Mouse (Mus musculus) intestine, embryonic 14.5 days (tissue): ENCODE measurements at regions not wholly inside any gene's neighbourhood (a gene's known extent, or its start where the extent isn't known, plus 50 kb on each side); places are given as distances from the start of the nearest gene placed in this dataset.

Experiments used
- ATAC-seq: fragments of 200-750 bp; cut with Nextera tagmentation; replicated peaks from 2 replicates; pipeline ENCODE4 v1.8.0; 2017; ENCODE audit warnings: low read depth, moderate number of reproducible peaks, moderate TSS enrichment, moderate library complexity; ENCODE audit not compliant: low FRiP score, low TSS enrichment
- DNase-seq: peaks from one replicate; pipeline ENCODE4 v3.0.0-alpha.2; 2018; ENCODE audit warnings: low spot score
- H3K27ac ChIP-seq: fragments of 300-500 bp; sonication (generic); 2 replicates; pipeline ENCODE4 v1.5.1; 2014; ENCODE audit warnings: low read depth, mild to moderate bottlenecking, control low read depth
- H3K27me3 ChIP-seq: fragments of 300-500 bp; sonication (generic); replicated peaks from 2 replicates; pipeline ENCODE4 v1.6.1; 2014; ENCODE audit warnings: low read length, control low read depth; ENCODE audit not compliant: control insufficient read depth, insufficient read depth
- H3K36me3 ChIP-seq: fragments of 300-500 bp; sonication (generic); 2 replicates; pipeline ENCODE4 v1.6.1; 2014; ENCODE audit warnings: low read length, control low read depth; ENCODE audit not compliant: control insufficient read depth, insufficient read depth
- H3K4me1 ChIP-seq: fragments of 300-500 bp; sonication (generic); replicated peaks from 2 replicates; pipeline ENCODE4 v1.6.1; 2014; ENCODE audit warnings: low read length, control low read depth, mixed read lengths; ENCODE audit not compliant: control insufficient read depth, insufficient read depth
- H3K4me2 ChIP-seq: fragments of 300-500 bp; sonication (generic); 2 replicates; pipeline ENCODE4 v1.6.1; 2014; ENCODE audit warnings: low read length
- H3K4me3 ChIP-seq: fragments of 300-500 bp; sonication (generic); 2 replicates; pipeline ENCODE4 v1.5.1; 2014; ENCODE audit warnings: low read depth, low read length, control low read depth, mixed read lengths
- H3K9ac ChIP-seq: fragments of 300-500 bp; sonication (generic); 2 replicates; pipeline ENCODE4 v1.6.1; 2014; ENCODE audit warnings: mild to moderate bottlenecking, low read length
- H3K9me3 ChIP-seq: fragments of 300-500 bp; sonication (generic); 2 replicates; pipeline ENCODE4 v1.6.1; 2016; ENCODE audit warnings: low read length, control low read depth; ENCODE audit not compliant: control insufficient read depth
- WGBS: fragments of 180-500 bp; shearing (Covaris S2); extraction: QIAGEN DNeasy Blood & Tissue Kit; methylation state at CpG from one replicate; pipeline ENCODE4 v1.1.7; 2014; 5-methylcytosine and 5-hydroxymethylcytosine counted together

DNA sequence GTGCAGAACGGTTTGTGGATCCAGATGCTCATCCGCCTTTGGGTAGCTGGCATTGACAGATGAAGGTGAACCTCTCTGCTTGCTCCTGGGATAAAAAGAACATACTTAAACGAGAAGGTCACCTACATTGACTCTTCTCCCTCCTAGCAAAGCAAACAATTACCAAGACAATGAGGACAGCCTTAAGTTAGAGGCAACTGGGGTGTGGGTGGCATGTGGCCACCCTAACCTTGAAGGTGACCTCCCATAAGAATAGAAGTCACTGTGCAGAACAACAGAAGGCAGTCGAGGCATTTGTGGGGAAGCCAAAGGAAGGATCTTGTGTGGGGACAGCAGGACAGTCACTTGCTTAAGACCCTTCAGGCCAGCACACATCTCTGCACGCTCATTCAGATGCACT is 119.0 kb upstream of the Ralgapa2 start:
- peaks cover 5% of the 10 kb centered on the region for H3K27me3 ChIP-seq
- no peak overlapping the region for H3K9ac ChIP-seq
- DNase-seq = no peak
- no peaks in the 10 kb centered on the region for H3K4me1 ChIP-seq
- H3K4me2 ChIP-seq = no peak overlapping the region
- H3K9me3 ChIP-seq = no peaks in the 10 kb centered on the region
- 68% methylated on average over 5 of the region's 5 CpGs for WGBS
- H3K27ac ChIP-seq = no peak overlapping the region
- H3K36me3 ChIP-seq = no peaks in the 10 kb centered on the region
- ATAC-seq = no peak
- H3K4me3 ChIP-seq = no peak overlapping the region

DNA sequence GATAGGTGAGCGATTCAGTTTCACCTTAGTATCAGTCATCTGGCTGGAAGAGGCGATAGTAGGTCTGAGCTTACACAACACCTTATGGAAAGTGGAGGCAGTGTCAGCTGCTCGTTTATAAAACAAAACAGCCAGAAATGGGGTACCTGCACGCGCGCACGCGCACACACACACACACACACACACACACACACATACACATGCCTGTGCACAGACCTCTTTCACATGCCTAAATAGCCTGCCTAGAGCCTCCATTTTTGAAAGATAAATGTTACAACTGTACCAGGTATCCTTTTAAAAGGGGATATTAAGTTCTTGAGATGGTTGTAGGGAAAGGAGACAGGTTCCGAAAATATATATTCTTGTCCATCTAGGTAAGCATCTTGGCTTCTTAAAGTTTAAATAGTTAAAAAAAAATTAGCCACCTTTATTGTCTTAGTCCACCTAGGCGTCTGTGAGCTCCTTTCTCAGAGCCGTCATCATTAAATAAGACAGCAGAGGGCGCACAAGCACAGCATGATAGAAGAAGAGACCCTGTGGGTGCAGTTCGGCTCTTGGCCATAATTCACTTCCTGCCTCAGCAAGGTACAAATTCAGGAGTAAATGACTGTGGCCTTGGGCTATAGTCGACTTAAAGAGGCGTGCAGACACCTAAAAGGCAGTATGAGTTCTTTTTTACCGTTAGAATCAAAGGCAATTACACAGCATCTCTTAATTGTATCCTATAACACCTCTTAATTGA is 121.4 kb upstream of the Ralgapa2 start:
- no peaks in the 10 kb centered on the region for H3K9me3 ChIP-seq
- H3K27me3 ChIP-seq = peaks cover 5% of the 10 kb centered on the region
- peak; percentile 62; the same call in 1 of the 2 replicates for ATAC-seq
- H3K9ac ChIP-seq = no peak overlapping the region
- H3K4me3 ChIP-seq = no peak overlapping the region
- H3K4me2 ChIP-seq = no peak overlapping the region
- no peaks in the 10 kb centered on the region for H3K36me3 ChIP-seq
- no peaks in the 10 kb centered on the region for H3K4me1 ChIP-seq
- H3K27ac ChIP-seq = no peak overlapping the region
- 49% methylated on average over 16 of the region's 16 CpGs for WGBS
- DNase-seq = peak; percentile 90

GRCm38 (mm10) chr2:146637573-146637972 is 125.4 kb upstream of the Ralgapa2 start:
- Histone ChIP-seq H3K4me1 (no peaks in the 10 kb centered on the region), H3K9me3 (no peaks in the 10 kb centered on the region), H3K27me3 (no peaks in the 10 kb centered on the region), H3K9ac (no peak overlapping the region), H3K36me3 (no peaks in the 10 kb centered on the region), H3K27ac (no peak overlapping the region), H3K4me3 (no peak overlapping the region), H3K4me2 (no peak overlapping the region)
- DNase-seq (no peak), ATAC-seq (no peak)
- 66% methylated on average over 5 of the region's 5 CpGs for WGBS

- DNase-seq (no peak), ATAC-seq (no peak)
- 61% methylated on average over 16 of the region's 16 CpGs for WGBS
- Histone ChIP-seq H3K9ac (no peak overlapping the region), H3K4me3 (no peak overlapping the region), H3K27me3 (no peaks in the 10 kb centered on the region), H3K4me2 (no peak overlapping the region), H3K9me3 (no peaks in the 10 kb centered on the region), H3K27ac (no peak overlapping the region), H3K36me3 (no peaks in the 10 kb centered on the region), H3K4me1 (no peaks in the 10 kb centered on the region)
Observed at GRCm38 (mm10) chr2:146646237-146646972, 134.3 kb upstream of the Ralgapa2 start.

- no peaks in the 10 kb centered on the region for H3K36me3 ChIP-seq
- no peak overlapping the region for H3K4me2 ChIP-seq
- H3K4me3 ChIP-seq = no peak overlapping the region
- 85% methylated on average over 2 of the region's 2 CpGs for WGBS
- DNase-seq (no peak), ATAC-seq (no peak)
- no peaks in the 10 kb centered on the region for H3K4me1 ChIP-seq
- H3K9ac ChIP-seq = no peak overlapping the region
- no peak overlapping the region for H3K27ac ChIP-seq
- no peaks in the 10 kb centered on the region for H3K27me3 ChIP-seq
- H3K9me3 ChIP-seq = no peaks in the 10 kb centered on the region
Observed at GRCm38 (mm10) chr2:146646973-146647282, 134.8 kb upstream of the Ralgapa2 start.

GRCm38 (mm10) chr2:146661346-146661745 is 149.2 kb upstream of the Ralgapa2 start:
- Histone ChIP-seq H3K9me3 (no peaks in the 10 kb centered on the region), H3K9ac (no peak overlapping the region), H3K27ac (no peak overlapping the region), H3K27me3 (no peaks in the 10 kb centered on the region), H3K4me2 (no peak overlapping the region), H3K36me3 (no peaks in the 10 kb centered on the region), H3K4me1 (no peaks in the 10 kb centered on the region), H3K4me3 (no peak overlapping the region)
- ATAC-seq (no peak), DNase-seq (no peak)
- WGBS = 73% methylated on average over 3 of the region's 3 CpGs

DNA sequence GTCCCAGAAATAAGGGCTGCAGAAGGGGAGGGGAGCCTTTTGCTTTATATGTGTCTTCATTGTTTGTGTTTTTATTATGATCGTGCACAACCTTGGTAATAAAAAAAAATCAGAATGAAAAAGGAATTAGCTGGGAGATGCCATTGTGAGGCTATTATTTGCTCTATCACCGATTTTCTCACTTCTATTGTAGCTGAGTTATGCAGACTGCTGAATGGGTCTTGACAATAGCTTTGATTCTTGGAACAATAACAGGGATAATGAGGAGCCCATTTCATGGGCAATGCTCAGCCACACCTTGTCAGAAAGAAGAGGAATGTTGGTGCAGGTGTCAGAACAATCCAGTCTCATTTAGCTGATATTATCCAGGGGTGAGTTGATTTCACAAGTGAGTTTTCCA is 160.6 kb upstream of the Ralgapa2 start:
- Histone ChIP-seq H3K27ac (no peak overlapping the region), H3K4me2 (no peak overlapping the region), H3K9me3 (no peaks in the 10 kb centered on the region), H3K4me3 (no peak overlapping the region), H3K4me1 (no peaks in the 10 kb centered on the region), H3K9ac (no peak overlapping the region), H3K36me3 (no peaks in the 10 kb centered on the region), H3K27me3 (no peaks in the 10 kb centered on the region)
- DNase-seq (no peak), ATAC-seq (no peak)
- 71% methylated on average over 2 of the region's 2 CpGs for WGBS

- DNase-seq (no peak), ATAC-seq (no peak)
- H3K27me3 ChIP-seq = no peaks in the 10 kb centered on the region
- no peaks in the 10 kb centered on the region for H3K36me3 ChIP-seq
- no peak overlapping the region for H3K27ac ChIP-seq
- H3K4me2 ChIP-seq = no peak overlapping the region
- WGBS = 49% methylated on average over 3 of the region's 3 CpGs
- H3K9ac ChIP-seq = no peak overlapping the region
- no peak overlapping the region for H3K4me3 ChIP-seq
- H3K4me1 ChIP-seq = no peaks in the 10 kb centered on the region
- H3K9me3 ChIP-seq = no peaks in the 10 kb centered on the region
Observed at GRCm38 (mm10) chr2:146681979-146682378, 169.8 kb upstream of the Ralgapa2 start.
